ENCODE assay signal across 8 mouse cellular contexts in the genomic region with DNA sequence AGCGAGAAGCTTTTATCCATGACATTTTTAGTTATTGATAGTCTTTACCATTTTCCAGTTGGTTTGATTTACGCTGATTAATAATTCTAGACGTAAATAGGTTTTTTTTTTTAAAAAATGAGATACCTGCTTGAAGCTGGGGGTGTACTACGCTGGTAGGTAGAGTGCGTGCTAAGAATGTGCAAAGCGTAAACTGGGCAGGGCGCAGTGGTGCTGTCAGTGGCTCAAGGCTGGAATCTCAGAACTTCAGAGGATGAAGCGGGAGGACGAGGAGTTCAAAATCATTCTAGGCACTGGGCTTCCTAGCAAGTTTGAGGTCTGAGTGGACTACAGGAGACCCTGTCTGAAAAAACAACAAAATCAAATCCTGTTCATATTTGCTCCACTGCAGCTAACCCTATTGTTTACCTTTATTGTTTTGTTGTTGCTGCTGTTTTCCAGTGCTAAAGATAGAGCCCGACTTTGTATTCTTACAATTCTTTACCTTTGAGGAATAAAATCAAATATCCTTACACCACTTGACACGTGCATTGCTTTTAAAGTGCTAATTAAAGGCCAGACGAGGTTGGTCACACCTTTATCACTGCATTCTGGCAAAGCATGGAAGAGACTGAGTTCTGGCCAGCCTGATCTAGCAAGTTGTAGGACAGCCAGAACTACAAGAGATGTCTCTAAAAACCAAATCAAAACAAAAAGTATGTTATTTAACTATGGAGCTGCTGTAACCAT. TPM values are rescaled to one million over a fixed set of nuclear protein-coding genes. Genes with fewer than 3 reads are reported as not detected.
DNase-seq lines count a peak whose midpoint lies in the region; ATAC-seq and TF ChIP-seq lines count a peak whose summit lies in the region.

No protein-coding gene starts in this region.

- in situ Hi-C loops in CH12.LX (cut with MboI; ENCODE audit: low pct_ligation_motif_present, low pct_unique_long_range_greater_than_20kb, low sequenced_read_pairs): no loop called here

- H3K9ac ChIP-seq in CH12.LX (ENCODE audit: insufficient read depth, low read depth): peak overlapping the region; percentile 75
- H3K9ac ChIP-seq in embryonic facial prominence, embryonic 12.5 days: peak overlapping the region; percentile 7; the same call in 1 of the 2 replicates
- no peak overlapping the region; the same call in 1 of the 2 replicates for H3K9ac ChIP-seq in intestine, embryonic 15.5 days
- peak overlapping the region; percentile 72; the same call in 1 of the 2 replicates for H3K9ac ChIP-seq in liver, embryonic 15.5 days

- dilution Hi-C loops in CH12.LX (cut with MboI; ENCODE audit: extremely low pct_ligation_motif_present, extremely low pct_unique_long_range_greater_than_20kb, low sequenced_read_pairs): no loop called here

- no peak for TF ChIP-seq RAD21 in CH12.LX (IDR thresholded peaks at IDR 0.05; ENCODE audit: low read depth, low read length)

- H3K4me1 ChIP-seq in CH12.LX (ENCODE audit: control insufficient read depth in 1 of 2, insufficient read depth in 2 of 2): peaks cover 0 to 28% of the 10 kb centered on the region in 2 experiments; a peak in 2 of 4 replicates
- H3K4me1 ChIP-seq in embryonic facial prominence, embryonic 12.5 days: peaks cover 17% of the 10 kb centered on the region
- H3K4me1 ChIP-seq in intestine, embryonic 15.5 days (replicated peaks): peaks cover 20% of the 10 kb centered on the region
- peaks cover 33% of the 10 kb centered on the region for H3K4me1 ChIP-seq in liver, embryonic 15.5 days (replicated peaks)

- H3K79me2 ChIP-seq in CH12.LX (replicated peaks; ENCODE audit: control insufficient read depth, extremely low read depth, insufficient read depth, poor library complexity, severe bottlenecking): peaks cover 35% of the 10 kb centered on the region

- H3K27ac ChIP-seq in CH12.LX (ENCODE audit: insufficient read depth, low read depth): no peak overlapping the region
- peak overlapping the region; percentile 88 for H3K27ac ChIP-seq in embryonic facial prominence, embryonic 12.5 days
- H3K27ac ChIP-seq in intestine, embryonic 15.5 days: no peak overlapping the region
- H3K27ac ChIP-seq in liver, embryonic 15.5 days (replicated peaks): peak overlapping the region; percentile 35; the same call in 1 of the 2 replicates

- no peak for TF ChIP-seq POLR2A in CH12.LX (IDR thresholded peaks at IDR 0.05; ENCODE audit: low read depth, low read length)

- DNase-seq in adrenal gland, postnatal 10 days: peak; percentile 37
- DNase-seq in adrenal gland, adult 8-10 months: no peak
- no peak for DNase-seq in CH12.LX (ENCODE audit: extremely low read depth)
- DNase-seq in right cerebral cortex, postnatal 4 days: peak; percentile 14
- DNase-seq in left cerebral cortex, adult 18-20 months (ENCODE audit: low spot score in 2 of 2): no peak

- no peak for TF ChIP-seq EP300 in CH12.LX (IDR thresholded peaks at IDR 0.05; ENCODE audit: low read length)

- H3K4me2 ChIP-seq in CH12.LX (ENCODE audit: insufficient read depth, low read depth, poor library complexity, severe bottlenecking): peak overlapping the region; percentile 99
- H3K4me2 ChIP-seq in embryonic facial prominence, embryonic 12.5 days (replicated peaks): peak overlapping the region; percentile 96
- H3K4me2 ChIP-seq in intestine, embryonic 15.5 days (replicated peaks): peak overlapping the region; percentile 53
- H3K4me2 ChIP-seq in liver, embryonic 15.5 days: peak overlapping the region; percentile 87

- no peaks in the 10 kb centered on the region for H3K27me3 ChIP-seq in CH12.LX (replicated peaks)
- H3K27me3 ChIP-seq in embryonic facial prominence, embryonic 12.5 days: no peaks in the 10 kb centered on the region
- H3K27me3 ChIP-seq in intestine, embryonic 15.5 days (replicated peaks): no peaks in the 10 kb centered on the region
- H3K27me3 ChIP-seq in liver, embryonic 15.5 days: no peaks in the 10 kb centered on the region; the same call in 1 of the 2 replicates

- H3K4me3 ChIP-seq in CH12.LX (replicated peaks in 1 of 3; ENCODE audit: low read depth in 2 of 3, low read length in 2 of 3, poor library complexity in 1 of 3): peak overlapping the region; percentile 62 to 69 (median 66)
- peak overlapping the region; percentile 89 for H3K4me3 ChIP-seq in embryonic facial prominence, embryonic 12.5 days
- H3K4me3 ChIP-seq in intestine, embryonic 15.5 days (replicated peaks): peak overlapping the region; percentile 60
- peak overlapping the region; percentile 70 for H3K4me3 ChIP-seq in liver, embryonic 15.5 days (replicated peaks)

- no peak for TF ChIP-seq CTCF in CH12.LX (conservative IDR thresholded peaks at IDR 0.05 in 1 of 2, IDR thresholded peaks at IDR 0.05 in 1 of 2; ENCODE audit: low read depth in 2 of 2, low read length in 2 of 2)

- H3K36me3 ChIP-seq in CH12.LX (replicated peaks in 1 of 2; ENCODE audit: control insufficient read depth in 1 of 2, insufficient read depth in 1 of 2, low read length in 1 of 2): peaks cover 23 to 34% of the 10 kb centered on the region in 2 experiments
- peaks cover 29% of the 10 kb centered on the region for H3K36me3 ChIP-seq in embryonic facial prominence, embryonic 12.5 days
- peaks cover 12% of the 10 kb centered on the region for H3K36me3 ChIP-seq in intestine, embryonic 15.5 days
- H3K36me3 ChIP-seq in liver, embryonic 15.5 days (replicated peaks): peaks cover 35% of the 10 kb centered on the region

- no peak for ATAC-seq in embryonic facial prominence, embryonic 12.5 days (ENCODE audit: insufficient number of reproducible peaks, insufficient read depth, low FRiP score, low TSS enrichment)
- ATAC-seq in intestine, embryonic 15.5 days: peak; percentile 66
- ATAC-seq in liver, embryonic 15.5 days (ENCODE audit: insufficient read depth): 0 out of 2 replicates have a peak, but pooled peaks have one; percentile 32

- H3K9me3 ChIP-seq in CH12.LX (replicated peaks; ENCODE audit: low read length): no peaks in the 10 kb centered on the region
- no peaks in the 10 kb centered on the region for H3K9me3 ChIP-seq in embryonic facial prominence, embryonic 12.5 days
- H3K9me3 ChIP-seq in intestine, embryonic 15.5 days: no peaks in the 10 kb centered on the region
- no peaks in the 10 kb centered on the region for H3K9me3 ChIP-seq in liver, embryonic 15.5 days (replicated peaks)

- WGBS in embryonic facial prominence, embryonic 12.5 days: 14% methylated on average over 12 of the region's 12 CpGs
- 13% methylated on average over 12 of the region's 12 CpGs for WGBS in intestine, embryonic 15.5 days
- 15% methylated on average over 12 of the region's 12 CpGs for WGBS in liver, embryonic 15.5 days (ENCODE audit: insufficient replicate concordance)

RNA-seq across cellular contexts. Expression of a gene that starts 0.6 kb away (rescaled TPM):
- total RNA-seq in adrenal gland, postnatal 10 days (2021): 10 to 100 TPM; 30.6 to 39.6 TPM
- 10 to 100 TPM; 28.8 to 42.4 (median 34.9) TPM for total RNA-seq in adrenal gland, adult 8-10 months (2022)
- 2.3 and 3.3 TPM in 2 replicates for total RNA-seq in CH12.LX (2012; rRNA removed)
- 0.34 TPM in 1 of 2 replicates, not detected in the other for total RNA-seq in CH12.LX (2014; rRNA removed)
- 0.23 and 0.63 TPM in 2 replicates for polyA plus RNA-seq in CH12.LX (2012; ENCODE audit: insufficient read length, low read depth)
- 27.7 and 30.6 TPM in 2 replicates for polyA plus RNA-seq in embryonic facial prominence, embryonic 12.5 days (2016; fragmentation: Nextera tagmentation; extraction: Ambion mirVana)
- 23.1 and 23.5 TPM in 2 replicates for polyA plus RNA-seq in intestine, embryonic 15.5 days (2015; fragmentation: Nextera tagmentation; extraction: Ambion mirVana)
- polyA plus RNA-seq in liver, embryonic 15.5 days (2015; fragmentation: Nextera tagmentation; extraction: Ambion mirVana): 3.7 and 4.7 TPM in 2 replicates
- total RNA-seq in left cerebral cortex, adult 18-20 months (2021): 1 to 10 TPM; 5.5 to 7.6 TPM

RNA-seq across cellular contexts. Expression of a gene that starts 0.7 kb away (rescaled TPM):
- 1,000 to 10,000 TPM; 1,820 to 1,837 TPM for total RNA-seq in adrenal gland, postnatal 10 days (2021)
- 1,000 to 10,000 TPM; 1,658 to 2,346 (median 2,053) TPM for total RNA-seq in adrenal gland, adult 8-10 months (2022)
- total RNA-seq in CH12.LX (2012; rRNA removed) (3,858 and 4,378 TPM in 2 replicates), CH12.LX (2014; rRNA removed) (2,142 and 2,224 TPM in 2 replicates)
- 1,222 and 1,264 TPM in 2 replicates for polyA plus RNA-seq in CH12.LX (2012; ENCODE audit: insufficient read length, low read depth)
- 1,310 and 1,325 TPM in 2 replicates for polyA plus RNA-seq in embryonic facial prominence, embryonic 12.5 days (2016; fragmentation: Nextera tagmentation; extraction: Ambion mirVana)
- 1,458 and 1,499 TPM in 2 replicates for polyA plus RNA-seq in intestine, embryonic 15.5 days (2015; fragmentation: Nextera tagmentation; extraction: Ambion mirVana)
- polyA plus RNA-seq in liver, embryonic 15.5 days (2015; fragmentation: Nextera tagmentation; extraction: Ambion mirVana): 479 and 574 TPM in 2 replicates
- total RNA-seq in left cerebral cortex, adult 18-20 months (2021): 1,000 to 10,000 TPM in 1 of 2 experiments, 100 to 1,000 TPM in 1; 977 to 1,003 TPM

RNA-seq across cellular contexts. Expression of a gene that starts 17.3 kb away (rescaled TPM):
- 10 to 100 TPM; 57.2 to 57.9 TPM for total RNA-seq in adrenal gland, postnatal 10 days (2021)
- 10 to 100 TPM; 64.2 to 76.1 (median 70.4) TPM for total RNA-seq in adrenal gland, adult 8-10 months (2022)
- total RNA-seq in CH12.LX (2012; rRNA removed): 50.8 and 62.9 TPM in 2 replicates
- total RNA-seq in CH12.LX (2014; rRNA removed): 54.2 and 70.3 TPM in 2 replicates
- polyA plus RNA-seq in CH12.LX (2012; ENCODE audit: insufficient read length, low read depth): 67.4 and 73.6 TPM in 2 replicates
- polyA plus RNA-seq in embryonic facial prominence, embryonic 12.5 days (2016; fragmentation: Nextera tagmentation; extraction: Ambion mirVana): 90.5 and 97.3 TPM in 2 replicates
- 111 and 113 TPM in 2 replicates for polyA plus RNA-seq in intestine, embryonic 15.5 days (2015; fragmentation: Nextera tagmentation; extraction: Ambion mirVana)
- polyA plus RNA-seq in liver, embryonic 15.5 days (2015; fragmentation: Nextera tagmentation; extraction: Ambion mirVana): 40.7 and 42.7 TPM in 2 replicates
- 10 to 100 TPM; 43.0 to 43.5 TPM for total RNA-seq in left cerebral cortex, adult 18-20 months (2021)

RNA-seq across cellular contexts. Expression of a gene that starts 29.2 kb away (rescaled TPM):
- under 1 TPM; 0.36 to 0.55 TPM for total RNA-seq in adrenal gland, postnatal 10 days (2021)
- total RNA-seq in adrenal gland, adult 8-10 months (2022): 1 to 10 TPM in 1 of 4 experiments, under 1 TPM in 3; 0.35 to 1.3 (median 0.63) TPM
- total RNA-seq in CH12.LX (2012; rRNA removed) (0.25 and 0.89 TPM in 2 replicates), CH12.LX (2014; rRNA removed) (0.21 and 0.72 TPM in 2 replicates)
- polyA plus RNA-seq in CH12.LX (2012; ENCODE audit: insufficient read length, low read depth): 0.59 and 0.70 TPM in 2 replicates
- polyA plus RNA-seq in embryonic facial prominence, embryonic 12.5 days (2016; fragmentation: Nextera tagmentation; extraction: Ambion mirVana): 8.5 and 9.7 TPM in 2 replicates
- 10.7 and 14.5 TPM in 2 replicates for polyA plus RNA-seq in intestine, embryonic 15.5 days (2015; fragmentation: Nextera tagmentation; extraction: Ambion mirVana)
- 0.37 and 0.47 TPM in 2 replicates for polyA plus RNA-seq in liver, embryonic 15.5 days (2015; fragmentation: Nextera tagmentation; extraction: Ambion mirVana)
- total RNA-seq in left cerebral cortex, adult 18-20 months (2021): under 1 TPM in 1 of 2 experiments, not detected in 1; 0.40 TPM

RNA-seq across cellular contexts. Expression of a gene that starts 33.9 kb away (rescaled TPM):
- total RNA-seq in adrenal gland, postnatal 10 days (2021): 100 to 1,000 TPM; 114 to 118 TPM
- total RNA-seq in adrenal gland, adult 8-10 months (2022): 100 to 1,000 TPM; 129 to 172 (median 151) TPM
- total RNA-seq in CH12.LX (2012; rRNA removed): 42.2 and 44.4 TPM in 2 replicates
- 22.9 and 23.8 TPM in 2 replicates for total RNA-seq in CH12.LX (2014; rRNA removed)
- polyA plus RNA-seq in CH12.LX (2012; ENCODE audit: insufficient read length, low read depth): 40.4 and 40.7 TPM in 2 replicates
- 63.3 and 63.5 TPM in 2 replicates for polyA plus RNA-seq in embryonic facial prominence, embryonic 12.5 days (2016; fragmentation: Nextera tagmentation; extraction: Ambion mirVana)
- 114 and 119 TPM in 2 replicates for polyA plus RNA-seq in intestine, embryonic 15.5 days (2015; fragmentation: Nextera tagmentation; extraction: Ambion mirVana)
- polyA plus RNA-seq in liver, embryonic 15.5 days (2015; fragmentation: Nextera tagmentation; extraction: Ambion mirVana): 27.6 and 28.1 TPM in 2 replicates
- total RNA-seq in left cerebral cortex, adult 18-20 months (2021): 10 to 100 TPM; 43.0 to 43.4 TPM

Comparison
In these comparisons a context has a peak if more than half of its experiments do, and no peak if none do; other contexts are left out.
1. DNase-seq: peak in adrenal gland, postnatal 10 days (single experiment) and right cerebral cortex, postnatal 4 days (single experiment); none in adrenal gland, adult 8-10 months (single experiment), CH12.LX (single experiment) and left cerebral cortex, adult 18-20 months (0 of 2).
2. H3K27ac ChIP-seq: peak in embryonic facial prominence, embryonic 12.5 days (single experiment) and liver, embryonic 15.5 days (single experiment); none in CH12.LX (single experiment) and intestine, embryonic 15.5 days (single experiment).
3. Peak in every context shown above with its lines, with median percentiles within 50 percentile points of each other: H3K4me2 ChIP-seq and H3K4me3 ChIP-seq.